Mouse (Mus musculus) liver, embryonic 12.5 days (tissue): ENCODE measurements at regions not wholly inside any gene's neighbourhood (a gene's known extent, or its start where the extent isn't known, plus 50 kb on each side); places are given as distances from the start of the nearest gene placed in this dataset.
A peak's percentile ranks its signal among the peaks of the same experiment; 100 is the strongest.

Experiments
- ATAC-seq: fragments of 200-750 bp; cut with Nextera tagmentation; 2 replicates; pipeline ENCODE4 v1.8.0; 2017; ENCODE audit warnings: moderate number of reproducible peaks, mild to moderate bottlenecking, moderate library complexity
- H3K27ac ChIP-seq: fragments of 300-500 bp; sonication (generic); 2 replicates; pipeline ENCODE4 v1.5.1; 2016; ENCODE audit warnings: mild to moderate bottlenecking
- H3K27me3 ChIP-seq: fragments of 300-500 bp; sonication (generic); replicated peaks from 2 replicates; pipeline ENCODE4 v1.6.1; 2016; ENCODE audit warnings: mild to moderate bottlenecking, moderate library complexity
- H3K36me3 ChIP-seq: fragments of 300-500 bp; sonication (generic); 2 replicates; pipeline ENCODE4 v1.6.1; 2016; ENCODE audit warnings: mild to moderate bottlenecking, moderate library complexity
- H3K4me1 ChIP-seq: fragments of 300-500 bp; sonication (generic); 2 replicates; pipeline ENCODE4 v1.6.1; 2016
- H3K4me2 ChIP-seq: fragments of 300-500 bp; sonication (generic); 2 replicates; pipeline ENCODE4 v1.6.1; 2016; ENCODE audit warnings: mild to moderate bottlenecking, moderate library complexity
- H3K4me3 ChIP-seq: fragments of 300-500 bp; sonication (generic); 2 replicates; pipeline ENCODE4 v1.5.1; 2016; ENCODE audit warnings: mild to moderate bottlenecking, moderate library complexity
- H3K9ac ChIP-seq: fragments of 300-500 bp; sonication (generic); 2 replicates; pipeline ENCODE4 v1.6.1; 2016; ENCODE audit warnings: mild to moderate bottlenecking, moderate library complexity
- H3K9me3 ChIP-seq: fragments of 300-500 bp; sonication (generic); replicated peaks from 2 replicates; pipeline ENCODE4 v1.6.1; 2016; ENCODE audit warnings: mild to moderate bottlenecking, moderate library complexity
- WGBS: fragments of 180-500 bp; shearing (Covaris S2); methylation state at CpG from one replicate; pipeline ENCODE4 v1.1.7; 2016; ENCODE audit not compliant: insufficient replicate concordance; 5-methylcytosine and 5-hydroxymethylcytosine counted together

GRCm38 (mm10) chr13:53726031-53726430 is 253.2 kb upstream of the Msx2 start:
- Histone ChIP-seq H3K9ac (no peak overlapping the region), H3K27me3 (no peaks in the 10 kb centered on the region), H3K9me3 (0 out of 2 replicates have a peak, but pooled peaks cover 3% of the 10 kb centered on the region), H3K4me1 (no peaks in the 10 kb centered on the region), H3K27ac (no peak overlapping the region), H3K4me2 (no peak overlapping the region), H3K36me3 (no peaks in the 10 kb centered on the region), H3K4me3 (no peak overlapping the region)
- ATAC-seq, result no peak
- 52% methylated on average over 4 of the region's 4 CpGs for WGBS

- Histone ChIP-seq H3K4me1 (no peaks in the 10 kb centered on the region), H3K4me3 (no peak overlapping the region), H3K27ac (no peak overlapping the region), H3K9ac (no peak overlapping the region), H3K36me3 (no peaks in the 10 kb centered on the region), H3K4me2 (no peak overlapping the region), H3K9me3 (no peaks in the 10 kb centered on the region), H3K27me3 (no peaks in the 10 kb centered on the region)
- WGBS, result 61% methylated on average over 6 of the region's 6 CpGs
- no peak for ATAC-seq
These were observed 250.0 kb upstream of the Msx2 start for GRCm38 (mm10) chr13:53722881-53723280.

DNA sequence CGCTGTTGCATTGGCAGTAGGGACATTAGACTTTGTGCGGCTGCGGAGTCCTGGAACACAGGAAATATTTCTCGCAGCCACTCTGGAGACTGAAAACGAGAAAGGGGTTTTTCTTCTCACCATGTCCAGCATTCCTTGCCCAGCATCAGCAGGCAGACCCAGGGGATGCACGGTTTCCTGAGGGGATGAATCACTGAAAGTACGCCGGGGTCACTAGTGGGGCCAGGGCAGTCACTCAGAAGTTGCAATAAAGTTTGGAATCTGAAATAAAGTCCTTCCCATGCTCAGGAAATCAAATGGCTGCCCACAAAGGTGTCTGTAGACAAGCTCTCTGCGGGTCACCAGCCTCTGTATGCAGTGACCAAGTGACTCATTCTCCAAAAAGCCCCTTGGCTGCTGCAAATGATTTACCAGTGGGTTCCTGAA is 248.2 kb upstream of the Msx2 start:
- 65% methylated on average over 9 of the region's 9 CpGs for WGBS
- no peak overlapping the region for H3K9ac ChIP-seq
- H3K9me3 ChIP-seq, result no peaks in the 10 kb centered on the region
- H3K4me2 ChIP-seq, result no peak overlapping the region
- no peaks in the 10 kb centered on the region for H3K36me3 ChIP-seq
- no peaks in the 10 kb centered on the region for H3K4me1 ChIP-seq
- H3K4me3 ChIP-seq, result no peak overlapping the region
- no peaks in the 10 kb centered on the region for H3K27me3 ChIP-seq
- H3K27ac ChIP-seq, result no peak overlapping the region
- ATAC-seq, result no peak

GRCm38 (mm10) chr13:53717582-53717981 is 244.7 kb upstream of the Msx2 start:
- no peak overlapping the region for H3K4me3 ChIP-seq
- H3K27me3 ChIP-seq, result no peaks in the 10 kb centered on the region
- H3K9me3 ChIP-seq, result no peaks in the 10 kb centered on the region
- no peaks in the 10 kb centered on the region for H3K36me3 ChIP-seq
- no peaks in the 10 kb centered on the region for H3K4me1 ChIP-seq
- H3K27ac ChIP-seq, result no peak overlapping the region
- no peak overlapping the region for H3K4me2 ChIP-seq
- H3K9ac ChIP-seq, result no peak overlapping the region
- WGBS, result 66% methylated on average over 4 of the region's 4 CpGs
- ATAC-seq, result no peak

DNA sequence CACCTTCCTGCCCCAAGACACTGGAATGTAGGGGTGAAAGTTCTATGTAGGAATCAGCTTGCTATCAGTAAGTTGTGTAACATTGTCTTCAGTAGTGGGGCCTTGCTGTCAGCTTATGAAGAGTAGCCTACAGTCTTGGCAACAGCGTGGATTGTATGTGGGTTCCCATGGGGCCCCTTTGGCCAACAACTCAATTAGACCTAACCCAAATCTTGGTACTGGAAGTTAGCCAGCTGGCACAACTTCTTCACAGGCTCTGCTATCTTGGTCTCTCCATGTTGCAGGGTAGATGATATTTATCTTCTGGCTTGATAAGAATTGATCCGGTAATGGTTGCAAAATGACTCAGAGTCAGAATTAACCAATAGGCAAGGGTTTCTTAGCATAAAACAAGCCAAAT is 244.2 kb upstream of the Msx2 start:
- Histone ChIP-seq H3K4me2 (no peak overlapping the region), H3K27ac (no peak overlapping the region), H3K9me3 (no peaks in the 10 kb centered on the region), H3K36me3 (no peaks in the 10 kb centered on the region), H3K4me1 (no peaks in the 10 kb centered on the region), H3K27me3 (no peaks in the 10 kb centered on the region), H3K9ac (no peak overlapping the region), H3K4me3 (no peak overlapping the region)
- 77% methylated on average over 2 of the region's 2 CpGs for WGBS
- no peak for ATAC-seq

DNA sequence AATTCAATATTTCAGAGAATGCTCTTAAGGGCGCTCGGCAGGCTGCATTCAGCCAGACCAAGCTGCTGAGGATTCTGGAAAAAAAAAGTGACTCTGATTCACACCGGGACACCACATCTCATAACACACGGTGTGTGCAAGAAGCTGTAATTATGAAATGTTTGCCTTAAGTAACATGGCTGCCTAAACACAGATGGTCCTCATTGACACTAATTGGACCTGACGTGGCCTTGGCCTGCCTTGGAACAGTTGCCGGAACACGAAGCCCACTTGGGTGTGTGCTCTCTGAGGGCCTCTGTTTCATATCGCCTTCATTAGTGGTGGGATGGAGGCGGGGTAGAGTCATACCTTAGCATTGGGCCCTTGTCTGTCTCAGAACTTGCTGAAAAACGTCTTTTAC is 236.2 kb upstream of the Msx2 start:
- Histone ChIP-seq H3K9me3 (no peaks in the 10 kb centered on the region), H3K9ac (no peak overlapping the region), H3K27me3 (no peaks in the 10 kb centered on the region), H3K4me1 (no peaks in the 10 kb centered on the region), H3K4me3 (no peak overlapping the region), H3K36me3 (no peaks in the 10 kb centered on the region), H3K4me2 (no peak overlapping the region), H3K27ac (no peak overlapping the region)
- WGBS, result 71% methylated on average over 10 of the region's 10 CpGs
- ATAC-seq, result no peak

DNA sequence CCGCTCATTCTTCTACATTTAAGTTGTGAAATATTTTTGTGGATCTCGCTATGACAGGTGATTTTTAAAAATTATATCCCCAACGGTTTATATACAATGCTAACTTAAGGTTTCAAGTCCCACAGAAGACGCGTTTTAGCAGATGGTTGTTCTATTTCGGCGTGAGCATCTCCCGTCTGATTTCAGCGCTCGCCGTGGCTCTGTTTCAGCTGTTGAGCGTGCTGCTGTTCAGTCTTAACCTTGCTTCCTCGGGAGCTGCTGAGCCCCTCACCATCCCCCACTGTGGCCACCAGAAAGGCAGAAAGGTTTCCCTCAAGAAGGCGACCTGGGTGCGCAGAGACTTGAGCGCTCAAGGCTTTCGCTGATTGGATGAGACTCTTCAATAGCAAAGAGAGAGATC is 234.7 kb upstream of the Msx2 start:
- Histone ChIP-seq H3K4me3 (no peak overlapping the region), H3K9me3 (no peaks in the 10 kb centered on the region), H3K4me1 (no peaks in the 10 kb centered on the region), H3K9ac (no peak overlapping the region), H3K4me2 (no peak overlapping the region), H3K36me3 (no peaks in the 10 kb centered on the region), H3K27ac (no peak overlapping the region), H3K27me3 (no peaks in the 10 kb centered on the region)
- 77% methylated on average over 17 of the region's 17 CpGs for WGBS
- no peak for ATAC-seq

DNA sequence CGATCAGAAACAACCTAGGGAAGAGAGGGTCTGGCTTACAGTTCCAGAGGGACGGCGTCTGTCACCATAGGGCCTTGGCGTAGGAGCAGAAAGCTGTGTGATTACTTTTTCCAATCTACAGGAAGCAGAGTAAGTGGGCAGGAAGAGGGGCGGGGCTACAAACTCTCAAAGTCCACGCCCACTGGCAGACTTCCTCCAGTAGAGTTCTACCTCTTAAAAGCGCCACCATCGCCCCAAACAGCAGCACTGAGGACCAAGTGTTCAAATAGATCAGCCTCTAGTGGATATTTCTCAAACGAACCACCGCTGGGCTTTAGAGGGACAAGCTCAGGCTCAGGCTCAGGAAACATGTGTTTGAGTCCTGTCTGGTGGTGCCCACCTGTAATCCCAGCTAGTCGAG is 231.2 kb upstream of the Msx2 start:
- Histone ChIP-seq H3K4me3 (no peak overlapping the region), H3K4me2 (no peak overlapping the region), H3K4me1 (no peaks in the 10 kb centered on the region), H3K9me3 (no peaks in the 10 kb centered on the region), H3K27me3 (no peaks in the 10 kb centered on the region), H3K27ac (no peak overlapping the region), H3K9ac (no peak overlapping the region), H3K36me3 (no peaks in the 10 kb centered on the region)
- WGBS, result 58% methylated on average over 11 of the region's 11 CpGs
- ATAC-seq, result no peak

GRCm38 (mm10) chr13:53700236-53700635 is 227.4 kb upstream of the Msx2 start:
- no peak overlapping the region for H3K27ac ChIP-seq
- 65% methylated on average over 3 of the region's 3 CpGs for WGBS
- H3K4me2 ChIP-seq, result no peak overlapping the region
- H3K4me3 ChIP-seq, result no peak overlapping the region
- no peak for ATAC-seq
- H3K9ac ChIP-seq, result no peak overlapping the region
- H3K36me3 ChIP-seq, result no peaks in the 10 kb centered on the region
- H3K27me3 ChIP-seq, result no peaks in the 10 kb centered on the region
- no peaks in the 10 kb centered on the region for H3K9me3 ChIP-seq
- no peaks in the 10 kb centered on the region for H3K4me1 ChIP-seq

DNA sequence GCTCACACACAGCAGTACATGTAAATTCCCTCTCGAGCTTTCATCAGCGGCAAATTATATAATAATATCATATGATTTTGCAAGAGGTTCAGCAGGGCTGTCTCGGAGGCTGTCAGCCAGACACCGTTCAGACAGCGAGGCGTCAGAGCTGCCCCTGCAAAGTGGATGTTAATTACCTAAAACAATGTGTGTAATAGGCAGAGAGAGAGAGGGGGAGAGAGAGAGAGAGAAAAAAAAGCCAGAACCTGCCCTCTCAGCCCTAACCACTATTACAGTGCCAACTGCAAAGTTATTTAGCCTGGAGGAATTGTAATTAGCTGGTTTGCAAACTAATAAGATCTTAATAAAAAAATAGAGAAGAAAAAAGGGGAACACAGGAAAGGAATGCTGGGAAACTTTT is 225.1 kb upstream of the Msx2 start:
- no peak for ATAC-seq
- no peaks in the 10 kb centered on the region for H3K27me3 ChIP-seq

GRCm38 (mm10) chr13:53695385-53695784 is 222.5 kb upstream of the Msx2 start:
- no peak overlapping the region for H3K27ac ChIP-seq
- no peaks in the 10 kb centered on the region for H3K4me1 ChIP-seq
- H3K4me2 ChIP-seq, result no peak overlapping the region
- no peak overlapping the region for H3K9ac ChIP-seq
- no peaks in the 10 kb centered on the region for H3K9me3 ChIP-seq
- H3K36me3 ChIP-seq, result no peaks in the 10 kb centered on the region
- no peaks in the 10 kb centered on the region for H3K27me3 ChIP-seq
- WGBS, result 30% methylated on average over 3 of the region's 3 CpGs
- ATAC-seq, result no peak
- no peak overlapping the region for H3K4me3 ChIP-seq

More for the DNA sequence above, 225.1 kb upstream of the Msx2 start:
- WGBS, result 81% methylated on average over 6 of the region's 6 CpGs
- Histone ChIP-seq H3K9ac (no peak overlapping the region), H3K4me3 (no peak overlapping the region), H3K27ac (no peak overlapping the region), H3K9me3 (no peaks in the 10 kb centered on the region), H3K4me1 (no peaks in the 10 kb centered on the region), H3K4me2 (no peak overlapping the region), H3K36me3 (no peaks in the 10 kb centered on the region)

- no peaks in the 10 kb centered on the region for H3K4me1 ChIP-seq
- 29% methylated on average over 8 of the region's 8 CpGs for WGBS
- no peaks in the 10 kb centered on the region for H3K36me3 ChIP-seq
- no peak overlapping the region for H3K27ac ChIP-seq
- H3K27me3 ChIP-seq, result peaks cover 4% of the 10 kb centered on the region; the same call in 1 of the 2 replicates
- ATAC-seq, result no peak
- H3K9me3 ChIP-seq, result no peaks in the 10 kb centered on the region
- no peak overlapping the region for H3K9ac ChIP-seq
- H3K4me2 ChIP-seq, result peak overlapping the region; percentile 38
- no peak overlapping the region for H3K4me3 ChIP-seq
These were observed 216.1 kb upstream of the Msx2 start for GRCm38 (mm10) chr13:53688934-53689333.

DNA sequence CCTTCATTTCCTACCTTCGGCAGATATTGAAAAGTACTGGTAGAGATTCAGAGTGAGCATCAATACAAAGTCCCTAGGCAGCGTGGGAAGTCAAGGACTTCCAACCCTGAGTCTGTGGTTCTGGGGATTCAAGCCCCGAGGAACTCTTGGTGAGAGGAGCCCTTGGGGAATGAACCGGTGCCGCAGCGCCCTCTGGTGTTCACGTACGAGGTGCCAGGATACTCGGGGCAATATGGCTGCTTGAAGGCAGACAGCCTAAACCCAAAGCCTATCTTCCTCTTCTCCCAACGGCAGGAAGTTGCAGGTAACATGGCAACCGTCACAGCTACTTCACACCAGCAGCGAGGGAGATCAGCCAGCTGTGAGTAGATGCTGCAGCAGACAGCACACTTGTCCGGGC is 215.6 kb upstream of the Msx2 start:
- Histone ChIP-seq H3K4me1 (no peaks in the 10 kb centered on the region), H3K9me3 (no peaks in the 10 kb centered on the region), H3K36me3 (no peaks in the 10 kb centered on the region), H3K9ac (no peak overlapping the region), H3K4me2 (peak overlapping the region; percentile 38), H3K4me3 (no peak overlapping the region), H3K27ac (no peak overlapping the region), H3K27me3 (peaks cover 4% of the 10 kb centered on the region; the same call in 1 of the 2 replicates)
- WGBS, result 7% methylated on average over 13 of the region's 13 CpGs
- ATAC-seq, result no peak
